Mouse (Mus musculus) ES-E14 (cell line): Measurements from ENCODE around the gene Meox1.

Experiments
- CHD2 ChIP-seq: IDR thresholded peaks from 2 replicates; pipeline ENCODE4 v1.6.1; 2014; ENCODE audit warnings: mild to moderate bottlenecking, low read depth, low read length, inconsistent platforms
- HCFC1 ChIP-seq: IDR thresholded peaks from 2 replicates; pipeline ENCODE4 v1.6.1; 2012; ENCODE audit warnings: low read length, inconsistent platforms, borderline replicate concordance; ENCODE audit not compliant: insufficient read depth
- ZC3H11A ChIP-seq: IDR thresholded peaks from 2 replicates; pipeline ENCODE4 v1.6.1; 2012; ENCODE audit warnings: low read depth, mild to moderate bottlenecking, inconsistent platforms, low read length, borderline replicate concordance
- ZNF384 ChIP-seq: IDR thresholded peaks from 2 replicates; pipeline ENCODE4 v1.6.1; 2012; ENCODE audit warnings: low read depth, low read length, inconsistent platforms

DNA sequence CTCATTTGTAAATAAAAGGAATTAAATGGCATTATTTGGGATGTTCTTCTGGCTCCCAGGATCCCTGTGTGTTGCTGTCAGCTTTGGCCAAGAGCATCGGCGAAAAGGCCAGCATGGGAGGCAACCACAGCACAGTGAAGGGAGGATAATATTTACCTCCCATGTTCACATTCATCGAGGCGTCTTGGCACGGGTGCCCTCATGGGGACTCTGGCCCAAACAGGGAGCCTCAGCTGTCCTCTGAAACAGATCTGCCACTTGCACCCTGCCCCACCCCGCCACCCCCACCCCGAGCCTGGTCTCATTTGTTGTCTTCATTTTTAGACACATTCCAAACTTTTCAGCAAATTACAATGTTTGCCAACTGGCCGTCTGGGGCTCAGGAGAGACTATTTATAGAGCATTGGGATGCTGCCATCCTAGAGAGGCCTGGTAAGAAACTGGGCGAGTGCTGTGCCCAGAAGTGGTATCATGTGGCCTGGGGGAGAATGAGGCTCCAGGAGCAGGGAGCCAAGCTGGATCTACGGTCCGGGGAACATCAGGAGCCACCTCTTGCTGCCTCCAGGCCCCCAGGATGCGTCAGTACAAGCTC is 27.3 kb upstream of the Meox1 start:
- TF ChIP-seq HCFC1, result no peak
- TF ChIP-seq ZC3H11A, result no peak
- no peak for TF ChIP-seq ZNF384
- no peak for TF ChIP-seq CHD2
